Mouse (Mus musculus): ENCODE data around the gene Olfr1507. TPM values are rescaled to one million over a fixed set of nuclear protein-coding genes. Genes with fewer than 3 reads are reported as not detected.

The Olfr1507 gene
- polyA plus RNA-seq (2015; fragmentation: Nextera tagmentation; extraction: Ambion mirVana), result not detected in 2 replicates

DNA sequence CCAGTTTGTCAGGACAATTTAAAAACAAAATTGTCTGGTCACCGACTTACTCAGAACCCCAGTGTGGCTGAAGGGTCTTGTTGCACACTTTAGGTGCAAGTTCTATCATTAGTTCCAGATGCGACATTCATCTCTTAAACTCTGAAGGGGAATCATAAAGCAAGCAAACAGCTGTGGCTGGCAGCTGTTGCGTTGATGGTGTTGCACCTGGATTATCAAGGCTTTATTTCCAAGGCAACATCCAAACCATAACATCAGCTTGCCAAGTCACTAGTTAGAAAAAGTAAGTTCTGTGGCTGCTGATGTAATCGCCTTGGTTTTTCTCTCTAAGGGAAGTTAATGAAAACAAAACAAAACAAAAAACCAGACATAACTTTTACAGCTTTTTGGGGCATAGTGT is at the start of gene Olfr1507:
TSS of gene Olfr1507 (minus strand) at position 234 of the 400 bp plus-strand sequence.
- H3K9ac ChIP-seq, result no peak within 1 kb of the TSS
- 87% methylated on average over 4 of the region's 4 CpGs for WGBS
- no peaks in the 10 kb centered on the region for H3K27me3 ChIP-seq
- no peak within 1 kb of the TSS for H3K27ac ChIP-seq
- H3K9me3 ChIP-seq (replicated peaks), result no peaks in the 10 kb centered on the region
- H3K4me3 ChIP-seq, result no peak within 1 kb of the TSS
- ATAC-seq, result no peak
- H3K4me2 ChIP-seq, result no peak within 1 kb of the TSS
- no peaks in the 10 kb centered on the region for H3K4me1 ChIP-seq
- H3K36me3 ChIP-seq (ENCODE audit: poor library complexity, severe bottlenecking), result no peaks in the 10 kb centered on the region

DNA sequence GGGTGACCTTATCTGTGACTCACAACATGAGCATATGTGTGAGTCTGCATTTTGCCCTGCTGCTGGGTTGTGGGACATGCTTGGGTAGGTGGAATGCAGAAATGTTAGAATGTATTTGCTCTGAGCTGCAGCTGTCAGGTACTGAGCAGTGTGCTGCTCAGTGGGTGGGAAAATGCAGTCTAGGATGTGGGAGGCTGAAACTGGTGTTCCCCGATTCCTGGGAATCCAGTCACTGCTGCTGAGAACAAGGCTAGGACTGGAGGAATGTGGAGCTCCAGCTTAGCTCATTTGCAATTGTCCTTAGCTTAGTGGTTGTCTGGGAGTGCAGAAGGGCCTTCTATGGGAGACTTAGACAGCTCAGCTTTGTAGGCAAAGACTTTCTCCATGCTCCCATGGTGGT is 37.8 kb upstream of the Olfr1507 start:
- Histone ChIP-seq H3K36me3 (ENCODE audit: poor library complexity, severe bottlenecking) (no peaks in the 10 kb centered on the region), H3K9ac (no peak overlapping the region), H3K9me3 (replicated peaks) (0 out of 2 replicates have a peak, but pooled peaks cover 8% of the 10 kb centered on the region), H3K4me2 (no peak overlapping the region), H3K27ac (no peak overlapping the region), H3K4me1 (no peaks in the 10 kb centered on the region), H3K27me3 (no peaks in the 10 kb centered on the region), H3K4me3 (no peak overlapping the region)
- no peak for ATAC-seq
- WGBS, result 97% methylated on average over 1 of the region's 1 CpGs

DNA sequence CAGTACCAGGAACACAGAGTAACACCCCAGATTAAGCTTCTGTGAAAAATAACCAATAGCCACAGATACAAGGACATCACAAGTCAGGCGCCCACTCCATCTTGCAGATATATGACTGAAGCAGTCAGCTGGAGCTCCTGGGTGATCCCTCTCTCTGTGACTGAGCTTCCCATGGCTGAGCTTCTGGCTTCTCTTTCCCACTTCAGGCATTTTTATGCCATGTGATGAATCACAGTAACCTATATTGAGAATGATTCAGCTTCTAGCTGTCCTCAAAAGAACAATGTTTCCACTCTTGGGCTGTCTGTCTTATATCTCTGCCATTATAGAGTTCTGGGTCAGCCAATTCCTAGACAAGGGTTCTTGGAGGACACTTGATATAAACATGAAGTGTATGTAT is 29.4 kb upstream of the Olfr1507 start:
- Histone ChIP-seq H3K27me3 (no peaks in the 10 kb centered on the region), H3K36me3 (ENCODE audit: poor library complexity, severe bottlenecking) (no peaks in the 10 kb centered on the region), H3K27ac (no peak overlapping the region), H3K4me3 (no peak overlapping the region), H3K9me3 (replicated peaks) (0 out of 2 replicates have a peak, but pooled peaks cover 3% of the 10 kb centered on the region), H3K4me2 (no peak overlapping the region), H3K4me1 (no peaks in the 10 kb centered on the region), H3K9ac (no peak overlapping the region)
- 90% methylated on average over 1 of the region's 1 CpGs for WGBS
- ATAC-seq, result no peak

DNA sequence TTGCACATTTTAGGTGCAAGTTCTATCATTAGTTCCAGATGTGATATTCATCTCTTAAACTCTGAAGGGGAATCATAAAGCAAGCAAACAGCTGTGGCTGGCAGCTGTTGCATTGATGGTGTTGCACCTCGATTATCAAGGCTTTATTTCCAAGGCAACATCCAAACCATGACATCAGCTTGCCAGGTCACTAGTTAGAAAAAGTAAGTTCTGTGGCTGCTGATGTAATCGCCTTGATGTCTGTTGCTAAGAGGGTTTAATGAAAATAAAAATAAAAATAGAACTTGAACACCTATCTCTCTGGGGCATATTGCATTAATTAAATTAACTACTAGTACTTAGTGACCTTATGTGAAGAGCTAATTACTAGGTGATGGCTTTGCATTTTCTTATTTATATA is 28.2 kb downstream of the Olfr1507 start, which contains the start of gene Olfr1508:
TSS of gene Olfr1508 (minus strand) at position 101 of the 400 bp plus-strand sequence.
- Histone ChIP-seq H3K9me3 (replicated peaks) (no peaks in the 10 kb centered on the region), H3K4me2 (no peak within 1 kb of the TSS), H3K27me3 (no peaks in the 10 kb centered on the region), H3K27ac (no peak within 1 kb of the TSS), H3K4me1 (no peaks in the 10 kb centered on the region), H3K4me3 (no peak within 1 kb of the TSS), H3K9ac (no peak within 1 kb of the TSS), H3K36me3 (ENCODE audit: poor library complexity, severe bottlenecking) (no peaks in the 10 kb centered on the region)
- no peak for ATAC-seq
- 75% methylated on average over 2 of the region's 2 CpGs for WGBS

DNA sequence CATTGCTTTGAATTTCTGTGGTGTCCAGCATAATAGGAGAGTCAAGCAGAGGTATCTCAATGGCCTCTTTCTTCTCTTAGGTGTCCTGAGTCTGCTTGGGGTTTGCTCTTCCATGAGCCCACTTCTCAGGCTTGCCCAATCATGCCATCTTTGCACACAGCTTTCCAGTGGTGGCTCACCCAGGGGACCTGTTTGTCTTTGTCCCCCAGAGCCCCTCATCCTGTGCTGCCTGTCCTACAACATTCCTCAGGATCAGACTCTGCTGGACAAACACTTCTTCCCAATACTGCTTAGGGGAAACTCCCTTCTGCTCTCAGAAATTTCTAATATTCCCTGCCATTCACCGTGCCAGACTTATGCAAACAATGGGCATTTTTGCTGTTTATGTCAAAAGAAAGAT is 29.8 kb downstream of the Olfr1507 start:
- Histone ChIP-seq H3K9me3 (replicated peaks) (no peaks in the 10 kb centered on the region), H3K4me2 (no peak overlapping the region), H3K27ac (no peak overlapping the region), H3K4me1 (no peaks in the 10 kb centered on the region), H3K4me3 (no peak overlapping the region), H3K36me3 (ENCODE audit: poor library complexity, severe bottlenecking) (no peaks in the 10 kb centered on the region), H3K27me3 (no peaks in the 10 kb centered on the region), H3K9ac (no peak overlapping the region)
- ATAC-seq, result no peak
- WGBS, result 88% methylated on average over 1 of the region's 1 CpGs

DNA sequence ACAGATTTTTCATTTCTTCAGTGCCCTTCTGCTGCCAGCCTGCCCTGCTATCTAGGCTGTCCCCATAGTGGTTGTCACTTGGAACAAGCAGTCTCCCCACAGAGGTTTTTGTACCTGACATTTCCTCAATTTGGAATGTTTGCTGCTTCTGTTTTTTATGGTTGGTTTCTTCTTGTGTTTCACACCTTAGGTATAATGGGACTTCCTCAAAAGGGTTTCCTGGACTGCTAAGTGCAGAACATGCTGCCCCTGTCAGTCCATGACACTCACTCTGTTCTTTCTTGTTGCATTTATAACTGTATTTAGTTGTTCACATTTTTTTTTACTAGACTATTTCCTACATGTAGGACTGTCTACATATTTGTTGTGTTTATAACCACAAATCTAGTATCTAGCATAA is 33.6 kb downstream of the Olfr1507 start:
- Histone ChIP-seq H3K4me3 (no peak overlapping the region), H3K27me3 (no peaks in the 10 kb centered on the region), H3K9me3 (replicated peaks) (0 out of 2 replicates have a peak, but pooled peaks cover under 1% of the 10 kb centered on the region), H3K36me3 (ENCODE audit: poor library complexity, severe bottlenecking) (no peaks in the 10 kb centered on the region), H3K4me2 (no peak overlapping the region), H3K27ac (no peak overlapping the region), H3K9ac (no peak overlapping the region), H3K4me1 (no peaks in the 10 kb centered on the region)
- ATAC-seq, result no peak

DNA sequence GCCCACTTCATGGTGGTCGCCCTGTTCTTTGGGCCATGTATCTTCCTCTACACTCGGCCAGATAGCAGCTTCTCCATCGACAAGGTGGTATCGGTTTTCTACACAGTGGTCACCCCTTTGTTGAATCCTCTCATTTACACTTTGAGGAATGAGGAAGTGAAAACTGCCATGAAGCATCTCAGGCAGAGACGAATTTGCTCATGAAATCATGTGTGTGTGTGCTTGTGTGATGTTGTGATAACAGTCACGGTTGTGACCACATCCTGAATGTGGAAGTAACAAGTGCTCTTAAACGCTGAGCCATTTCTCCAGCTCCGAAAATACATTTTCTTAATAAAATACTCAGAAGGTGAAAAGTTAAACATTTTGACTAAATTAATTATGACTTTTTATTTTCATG is 44.4 kb downstream of the Olfr1507 start:
- no peak overlapping the region for H3K4me3 ChIP-seq

DNA sequence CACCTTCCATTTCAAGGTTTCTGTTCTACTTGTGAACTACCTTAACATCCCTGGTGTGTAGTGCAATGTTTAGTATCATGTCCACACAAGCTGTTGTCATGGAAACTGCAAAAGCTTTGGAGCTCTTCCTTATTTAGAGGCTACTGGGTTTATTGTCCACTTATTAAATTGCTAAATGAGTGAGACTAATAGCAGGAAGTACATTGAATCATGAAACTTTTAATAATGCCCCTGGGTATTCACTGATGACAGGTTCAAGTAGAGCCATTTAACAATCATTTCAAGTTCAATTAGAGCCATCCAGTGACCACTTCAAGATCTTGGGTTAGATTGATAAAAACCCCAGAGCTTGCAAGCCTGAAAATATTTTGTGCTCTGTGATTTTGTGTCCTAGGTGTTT is 52.9 kb downstream of the Olfr1507 start, which contains the start of gene Olfr1509:
TSS of gene Olfr1509 (plus strand) at position 301 of the 400 bp plus-strand sequence.
- ATAC-seq, result no peak
- Histone ChIP-seq H3K4me3 (no peak within 1 kb of the TSS), H3K9me3 (replicated peaks) (no peaks in the 10 kb centered on the region), H3K9ac (no peak within 1 kb of the TSS), H3K36me3 (ENCODE audit: poor library complexity, severe bottlenecking) (no peaks in the 10 kb centered on the region), H3K27me3 (no peaks in the 10 kb centered on the region), H3K27ac (no peak within 1 kb of the TSS), H3K4me1 (no peaks in the 10 kb centered on the region), H3K4me2 (no peak within 1 kb of the TSS)

More for the DNA sequence above, 44.4 kb downstream of the Olfr1507 start:
- no peak for ATAC-seq
- Histone ChIP-seq H3K27me3 (no peaks in the 10 kb centered on the region), H3K9me3 (replicated peaks) (no peaks in the 10 kb centered on the region), H3K36me3 (ENCODE audit: poor library complexity, severe bottlenecking) (no peaks in the 10 kb centered on the region), H3K4me2 (no peak overlapping the region), H3K9ac (no peak overlapping the region), H3K4me1 (no peaks in the 10 kb centered on the region), H3K27ac (no peak overlapping the region)
- 90% methylated on average over 8 of the region's 8 CpGs for WGBS

Other genes with a start within 250 kb of the Olfr1507 start
- gene Chd8, start 238.0 kb downstream of the Olfr1507 start, polyA plus RNA-seq (2015; fragmentation: Nextera tagmentation; extraction: Ambion mirVana), result 44.5 and 48.6 TPM in 2 replicates
- 53.2 and 58.2 TPM in 2 replicates for gene Tox4, start 216.6 kb downstream of the Olfr1507 start, polyA plus RNA-seq (2015; fragmentation: Nextera tagmentation; extraction: Ambion mirVana)
- gene Rab2b, start 216.2 kb downstream of the Olfr1507 start, polyA plus RNA-seq (2015; fragmentation: Nextera tagmentation; extraction: Ambion mirVana), result 33.7 and 37.6 TPM in 2 replicates
- gene Mettl3, start 190.6 kb downstream of the Olfr1507 start, polyA plus RNA-seq (2015; fragmentation: Nextera tagmentation; extraction: Ambion mirVana), result 55.3 and 55.6 TPM in 2 replicates
- 38.2 and 47.4 TPM in 2 replicates for gene Sall2, start 167.0 kb downstream of the Olfr1507 start, polyA plus RNA-seq (2015; fragmentation: Nextera tagmentation; extraction: Ambion mirVana)
- gene Olfr1513, start 139.3 kb downstream of the Olfr1507 start, polyA plus RNA-seq (2015; fragmentation: Nextera tagmentation; extraction: Ambion mirVana), result not detected in 2 replicates
- not detected in 2 replicates for gene Olfr1512, start 116.6 kb downstream of the Olfr1507 start, polyA plus RNA-seq (2015; fragmentation: Nextera tagmentation; extraction: Ambion mirVana)
- not detected in 2 replicates for gene Olfr1511, start 98.4 kb downstream of the Olfr1507 start, polyA plus RNA-seq (2015; fragmentation: Nextera tagmentation; extraction: Ambion mirVana)
- not detected in 2 replicates for gene Olfr1510, start 81.4 kb downstream of the Olfr1507 start, polyA plus RNA-seq (2015; fragmentation: Nextera tagmentation; extraction: Ambion mirVana)
- not detected in 2 replicates for gene Olfr1509, start 52.8 kb downstream of the Olfr1507 start, polyA plus RNA-seq (2015; fragmentation: Nextera tagmentation; extraction: Ambion mirVana)
- not detected in 2 replicates for gene Olfr1508, start 28.3 kb downstream of the Olfr1507 start, polyA plus RNA-seq (2015; fragmentation: Nextera tagmentation; extraction: Ambion mirVana)

Data from forebrain, embryonic 13.5 days (tissue).